Mouse (Mus musculus): ENCODE data around the gene Cog5. TPM values are rescaled to one million over a fixed set of nuclear protein-coding genes. Genes with fewer than 3 reads are reported as not detected.

Gene Cog5
- polyA plus RNA-seq, 1 experiment: 25.0 TPM

DNA sequence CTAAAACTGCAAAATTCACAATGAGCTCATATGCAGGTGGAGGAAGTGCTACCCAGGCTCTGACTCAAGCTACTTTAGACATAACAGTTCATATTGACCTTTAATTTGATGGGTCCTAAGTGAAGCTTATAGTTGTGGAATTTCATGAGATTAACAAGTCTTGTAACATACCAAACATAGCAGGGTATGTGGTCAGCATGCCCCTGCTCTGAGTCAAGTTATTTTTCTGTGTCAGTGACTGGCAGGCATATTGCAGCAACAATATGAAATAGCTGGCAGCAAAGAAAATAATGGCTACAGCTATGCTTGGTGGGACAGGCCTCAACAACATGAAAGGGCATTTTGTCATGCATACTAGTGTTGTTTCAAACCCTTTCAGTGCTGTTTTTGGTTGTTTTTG, 183.9 kb downstream of the Cog5 start:
- H3K27ac ChIP-seq (ENCODE audit: control insufficient read depth, insufficient read depth, low read depth, low read length, poor library complexity): no peak overlapping the region
- H3K4me3 ChIP-seq (replicated peaks; ENCODE audit: control insufficient read depth, low read depth, low read length): no peak overlapping the region
- TF ChIP-seq POLR2A (IDR thresholded peaks at IDR 0.05; ENCODE audit: borderline replicate concordance, control insufficient read depth, low read depth, low read length): no peak
- no peak for TF ChIP-seq CTCF (IDR thresholded peaks at IDR 0.05; ENCODE audit: control insufficient read depth, insufficient read depth, low read length)
- no peaks in the 10 kb centered on the region for H3K4me1 ChIP-seq (ENCODE audit: control insufficient read depth, insufficient read depth, low read length)

GRCm38 (mm10) chr12:31839249-31839648, 184.6 kb downstream of the Cog5 start:
- TF ChIP-seq CTCF (IDR thresholded peaks at IDR 0.05; ENCODE audit: control insufficient read depth, insufficient read depth, low read length) (no peak), POLR2A (IDR thresholded peaks at IDR 0.05; ENCODE audit: borderline replicate concordance, control insufficient read depth, low read depth, low read length) (no peak)
- no peak overlapping the region for H3K27ac ChIP-seq (ENCODE audit: control insufficient read depth, insufficient read depth, low read depth, low read length, poor library complexity)
- no peak overlapping the region for H3K4me3 ChIP-seq (replicated peaks; ENCODE audit: control insufficient read depth, low read depth, low read length)
- no peaks in the 10 kb centered on the region for H3K4me1 ChIP-seq (ENCODE audit: control insufficient read depth, insufficient read depth, low read length)

DNA sequence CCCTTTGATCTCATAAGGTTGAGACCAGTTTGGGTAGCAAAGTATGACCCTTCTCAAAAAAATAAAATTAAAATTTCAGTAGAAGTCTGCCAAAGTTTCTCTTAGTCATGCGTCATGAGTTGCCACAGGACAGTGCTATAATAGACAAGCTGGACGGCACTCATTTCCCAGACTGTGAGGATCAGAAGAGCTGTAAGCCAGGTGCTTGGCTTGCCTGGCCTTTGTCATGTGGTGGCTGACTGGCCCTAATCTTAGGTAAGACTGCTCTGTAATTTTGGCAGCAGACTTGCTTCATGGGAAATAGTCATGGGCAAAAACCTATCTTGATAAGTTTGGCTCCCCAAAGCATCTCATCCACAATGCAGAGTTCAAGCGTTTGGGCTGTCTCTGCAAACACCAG, 191.4 kb downstream of the Cog5 start:
- TF ChIP-seq POLR2A (IDR thresholded peaks at IDR 0.05; ENCODE audit: borderline replicate concordance, control insufficient read depth, low read depth, low read length): no peak
- no peak for TF ChIP-seq CTCF (IDR thresholded peaks at IDR 0.05; ENCODE audit: control insufficient read depth, insufficient read depth, low read length)
- Histone ChIP-seq H3K4me3 (replicated peaks; ENCODE audit: control insufficient read depth, low read depth, low read length) (no peak overlapping the region), H3K4me1 (ENCODE audit: control insufficient read depth, insufficient read depth, low read length) (no peaks in the 10 kb centered on the region), H3K27ac (ENCODE audit: control insufficient read depth, insufficient read depth, low read depth, low read length, poor library complexity) (no peak overlapping the region)
- WGBS: 94% methylated on average over 3 of the region's 3 CpGs

- no peak overlapping the region for H3K4me3 ChIP-seq (replicated peaks; ENCODE audit: control insufficient read depth, low read depth, low read length)
- H3K4me1 ChIP-seq (ENCODE audit: control insufficient read depth, insufficient read depth, low read length): no peaks in the 10 kb centered on the region
- no peak for TF ChIP-seq POLR2A (IDR thresholded peaks at IDR 0.05; ENCODE audit: borderline replicate concordance, control insufficient read depth, low read depth, low read length)
- no peak for TF ChIP-seq CTCF (IDR thresholded peaks at IDR 0.05; ENCODE audit: control insufficient read depth, insufficient read depth, low read length)
- 80% methylated on average over 5 of the region's 5 CpGs for WGBS
- no peak overlapping the region for H3K27ac ChIP-seq (ENCODE audit: control insufficient read depth, insufficient read depth, low read depth, low read length, poor library complexity)
Observed at GRCm38 (mm10) chr12:31848630-31849415, 194.2 kb downstream of the Cog5 start.

DNA sequence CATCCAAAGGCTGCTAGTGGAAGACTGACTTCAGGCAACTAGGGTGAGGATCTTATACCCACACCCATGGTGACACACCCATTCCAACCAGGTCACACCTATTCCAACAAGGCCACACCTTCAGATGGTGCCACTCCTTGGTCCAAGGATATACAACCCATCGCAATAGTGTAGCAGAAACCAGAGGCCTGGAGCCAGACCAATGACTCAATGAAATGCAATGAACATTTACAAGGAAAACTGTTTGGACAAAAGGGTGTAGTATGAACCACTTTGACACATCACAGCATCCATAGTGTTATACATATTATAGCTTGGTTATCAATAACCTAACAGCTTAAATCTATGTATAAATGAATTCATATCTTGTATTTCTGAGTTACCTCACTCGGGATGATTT, 194.9 kb downstream of the Cog5 start:
- TF ChIP-seq CTCF (IDR thresholded peaks at IDR 0.05; ENCODE audit: control insufficient read depth, insufficient read depth, low read length) (no peak), POLR2A (IDR thresholded peaks at IDR 0.05; ENCODE audit: borderline replicate concordance, control insufficient read depth, low read depth, low read length) (no peak)
- H3K4me1 ChIP-seq (ENCODE audit: control insufficient read depth, insufficient read depth, low read length): no peaks in the 10 kb centered on the region
- 94% methylated on average over 2 of the region's 2 CpGs for WGBS
- no peak overlapping the region for H3K27ac ChIP-seq (ENCODE audit: control insufficient read depth, insufficient read depth, low read depth, low read length, poor library complexity)
- H3K4me3 ChIP-seq (replicated peaks; ENCODE audit: control insufficient read depth, low read depth, low read length): no peak overlapping the region

DNA sequence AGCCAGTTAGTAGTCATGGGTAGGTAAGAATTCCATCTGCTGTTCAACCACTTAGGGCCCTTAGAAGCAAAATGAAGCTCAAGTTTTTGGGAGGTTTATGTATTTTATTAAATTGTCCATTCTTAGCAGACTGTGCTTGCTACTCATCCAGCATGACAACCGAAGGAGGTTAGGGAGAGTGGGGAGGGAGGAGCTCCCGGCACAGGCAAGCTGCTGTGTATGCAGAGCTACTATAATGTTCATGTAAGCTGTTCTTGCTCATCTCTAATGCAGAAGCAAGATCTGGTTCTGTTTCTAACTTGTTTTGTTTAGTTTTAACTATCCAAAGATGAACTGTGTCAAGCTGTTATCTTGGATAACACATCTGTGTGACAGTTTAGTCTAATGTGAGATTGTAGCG, 199.4 kb downstream of the Cog5 start:
- TF ChIP-seq POLR2A (IDR thresholded peaks at IDR 0.05; ENCODE audit: borderline replicate concordance, control insufficient read depth, low read depth, low read length) (no peak), CTCF (IDR thresholded peaks at IDR 0.05; ENCODE audit: control insufficient read depth, insufficient read depth, low read length) (no peak)
- H3K4me1 ChIP-seq (ENCODE audit: control insufficient read depth, insufficient read depth, low read length): no peaks in the 10 kb centered on the region; the same call in 1 of the 2 replicates
- no peak overlapping the region for H3K4me3 ChIP-seq (replicated peaks; ENCODE audit: control insufficient read depth, low read depth, low read length)
- 70% methylated on average over 3 of the region's 3 CpGs for WGBS
- no peak overlapping the region for H3K27ac ChIP-seq (ENCODE audit: control insufficient read depth, insufficient read depth, low read depth, low read length, poor library complexity)

- Histone ChIP-seq H3K4me1 (ENCODE audit: control insufficient read depth, insufficient read depth, low read length) (no peaks in the 10 kb centered on the region; the same call in 1 of the 2 replicates), H3K27ac (ENCODE audit: control insufficient read depth, insufficient read depth, low read depth, low read length, poor library complexity) (no peak overlapping the region), H3K4me3 (replicated peaks; ENCODE audit: control insufficient read depth, low read depth, low read length) (no peak overlapping the region)
- WGBS: 83% methylated on average over 2 of the region's 2 CpGs
- TF ChIP-seq POLR2A (IDR thresholded peaks at IDR 0.05; ENCODE audit: borderline replicate concordance, control insufficient read depth, low read depth, low read length): no peak
- no peak for TF ChIP-seq CTCF (IDR thresholded peaks at IDR 0.05; ENCODE audit: control insufficient read depth, insufficient read depth, low read length)
Observed at GRCm38 (mm10) chr12:31854817-31855216, 200.1 kb downstream of the Cog5 start.

GRCm38 (mm10) chr12:31857784-31858183, 203.1 kb downstream of the Cog5 start:
- Histone ChIP-seq H3K4me1 (ENCODE audit: control insufficient read depth, insufficient read depth, low read length) (no peaks in the 10 kb centered on the region; the same call in 1 of the 2 replicates), H3K27ac (ENCODE audit: control insufficient read depth, insufficient read depth, low read depth, low read length, poor library complexity) (no peak overlapping the region), H3K4me3 (replicated peaks; ENCODE audit: control insufficient read depth, low read depth, low read length) (no peak overlapping the region)
- WGBS: 83% methylated on average over 7 of the region's 7 CpGs
- TF ChIP-seq CTCF (IDR thresholded peaks at IDR 0.05; ENCODE audit: control insufficient read depth, insufficient read depth, low read length) (no peak), POLR2A (IDR thresholded peaks at IDR 0.05; ENCODE audit: borderline replicate concordance, control insufficient read depth, low read depth, low read length) (no peak)

Data from bone marrow, adult 2 months (tissue).